Mouse (Mus musculus) MEL (cell line): ENCODE measurements around the gene Abca14. TPM values are rescaled to one million over a fixed set of nuclear protein-coding genes. Genes with fewer than 3 reads are reported as not detected.

ENCODE experiments used
- DNase-seq: peaks from one replicate; pipeline ENCODE4 v3.0.0; 2011; ENCODE audit warnings: low read depth, low spot score
- H3K27ac ChIP-seq: 2 replicates; pipeline ENCODE4 v1.5.1; 2012; ENCODE audit warnings: low read depth, mild to moderate bottlenecking, control low read depth, low read length, moderate library complexity; ENCODE audit not compliant: control insufficient read depth
- H3K27me3 ChIP-seq, 2 experiments: fragments of 150-350 bp in 1 of 2; sonication (generic) in 1 of 2; 2 replicates each; pipeline ENCODE4 v1.6.1; 2012; ENCODE audit warnings: low read length in 2 of 2, mild to moderate bottlenecking in 2 of 2, improper control_type of control experiment in 1 of 2, moderate library complexity in 1 of 2; ENCODE audit not compliant: insufficient read depth in 2 of 2, control insufficient read depth in 1 of 2
- H3K36me3 ChIP-seq, 2 experiments: 2 replicates each; pipeline ENCODE4 v1.6.1; 2012 to 2014; ENCODE audit warnings: low read length in 2 of 2, improper control_type of control experiment in 1 of 2, inconsistent platforms in 1 of 2, mild to moderate bottlenecking in 1 of 2; ENCODE audit not compliant: insufficient read depth in 2 of 2, control insufficient read depth in 1 of 2
- H3K4me1 ChIP-seq, 2 experiments: fragments of 150-350 bp in 1 of 2; sonication (generic) in 1 of 2; 2 replicates each; pipeline ENCODE4 v1.6.1; 2012; ENCODE audit warnings: low read length in 2 of 2, improper control_type of control experiment in 1 of 2, mild to moderate bottlenecking in 1 of 2; ENCODE audit not compliant: insufficient read depth in 2 of 2, control insufficient read depth in 1 of 2
- H3K4me3 ChIP-seq, 2 experiments: fragments of 150-350 bp in 1 of 2; sonication (generic) in 1 of 2; 2 replicates each; pipeline ENCODE4 v1.5.1; 2012; ENCODE audit warnings: low read depth in 2 of 2, low read length in 2 of 2, mild to moderate bottlenecking in 2 of 2, moderate library complexity in 2 of 2, control low read depth in 1 of 2, improper control_type of control experiment in 1 of 2; ENCODE audit not compliant: control insufficient read depth in 1 of 2, insufficient read depth in 1 of 2
- H3K79me2 ChIP-seq: 2 replicates; pipeline ENCODE4 v1.6.1; 2012; ENCODE audit warnings: mild to moderate bottlenecking, low read length, moderate library complexity; ENCODE audit not compliant: control insufficient read depth, poor library complexity, insufficient read depth
- H3K9ac ChIP-seq: 2 replicates; pipeline ENCODE4 v1.6.1; 2012; ENCODE audit warnings: low read depth, mild to moderate bottlenecking, control low read depth, low read length, moderate library complexity; ENCODE audit not compliant: control insufficient read depth, poor library complexity, severe bottlenecking
- H3K9me3 ChIP-seq: fragments of 150-350 bp; sonication (generic); replicated peaks from 2 replicates; pipeline ENCODE4 v1.6.1; 2012; ENCODE audit warnings: mild to moderate bottlenecking, low read length, improper control_type of control experiment, moderate library complexity; ENCODE audit not compliant: insufficient read depth
- BHLHE40 ChIP-seq: IDR thresholded peaks from 2 replicates; pipeline ENCODE4 v1.6.1; 2012; ENCODE audit warnings: low read depth, mild to moderate bottlenecking, inconsistent platforms, low read length, improper control_type of control experiment, borderline replicate concordance
- CHD1 ChIP-seq: IDR thresholded peaks from 2 replicates; pipeline ENCODE4 v1.6.1; 2012; ENCODE audit warnings: low read depth, mild to moderate bottlenecking, inconsistent platforms, low read length, improper control_type of control experiment
- CHD2 ChIP-seq: IDR thresholded peaks from 2 replicates; pipeline ENCODE4 v1.6.1; 2011; ENCODE audit warnings: low read length, improper control_type of control experiment
- CTCF ChIP-seq, 3 experiments: IDR thresholded peaks in 2 of 3; conservative IDR thresholded peaks in 1 of 3; 2 replicates each; pipeline ENCODE4 v1.5.1; 2011 to 2012; ENCODE audit warnings: low read length in 3 of 3, low read depth in 2 of 3, mild to moderate bottlenecking in 2 of 3, improper control_type of control experiment in 1 of 3, inconsistent platforms in 1 of 3, mixed read lengths in 1 of 3, moderate library complexity in 1 of 3; ENCODE audit not compliant: control insufficient read depth in 1 of 3, insufficient read depth in 1 of 3, poor library complexity in 1 of 3, severe bottlenecking in 1 of 3
- E2F4 ChIP-seq: IDR thresholded peaks from 2 replicates; pipeline ENCODE4 v1.6.1; 2011; ENCODE audit warnings: low read depth, low read length, improper control_type of control experiment, borderline replicate concordance
- ELF1 ChIP-seq: IDR thresholded peaks from 2 replicates; pipeline ENCODE4 v1.6.1; 2014; ENCODE audit warnings: low read depth, mild to moderate bottlenecking, inconsistent platforms, low read length, improper control_type of control experiment, moderate library complexity
- ETS1 ChIP-seq: IDR thresholded peaks from 2 replicates; pipeline ENCODE4 v1.6.1; 2012; ENCODE audit warnings: low read depth, mild to moderate bottlenecking, inconsistent platforms, low read length, improper control_type of control experiment, moderate library complexity
- KAT2A ChIP-seq: conservative IDR thresholded peaks from 2 replicates; pipeline ENCODE4 v1.6.1; 2012; ENCODE audit warnings: low read depth, low read length, improper control_type of control experiment, inconsistent platforms
- MAFK ChIP-seq: IDR thresholded peaks from 2 replicates; pipeline ENCODE4 v1.6.1; 2011; ENCODE audit warnings: low read depth, mild to moderate bottlenecking, low read length, improper control_type of control experiment, borderline replicate concordance
- MAZ ChIP-seq: IDR thresholded peaks from 2 replicates; pipeline ENCODE4 v1.6.1; 2012; ENCODE audit warnings: low read depth, mild to moderate bottlenecking, inconsistent platforms, low read length, improper control_type of control experiment
- MXI1 ChIP-seq: IDR thresholded peaks from 2 replicates; pipeline ENCODE4 v1.6.1; 2011; ENCODE audit warnings: mild to moderate bottlenecking, low read depth, low read length, improper control_type of control experiment
- NELFE ChIP-seq: IDR thresholded peaks from 2 replicates; pipeline ENCODE4 v1.6.1; 2011; ENCODE audit warnings: low read depth, low read length, improper control_type of control experiment
- NRF1 ChIP-seq: IDR thresholded peaks from 2 replicates; pipeline ENCODE4 v1.6.1; 2014; ENCODE audit warnings: low read depth, mild to moderate bottlenecking, inconsistent platforms, low read length, improper control_type of control experiment, moderate library complexity; ENCODE audit not compliant: poor library complexity, insufficient read depth, severe bottlenecking
- POLR2A ChIP-seq, 2 experiments: IDR thresholded peaks; 2 replicates each; pipeline ENCODE4 v1.6.1; 2011 to 2012; ENCODE audit warnings: low read length in 2 of 2, mild to moderate bottlenecking in 2 of 2, control low read depth in 1 of 2, improper control_type of control experiment in 1 of 2, low read depth in 1 of 2, moderate library complexity in 1 of 2; ENCODE audit not compliant: control insufficient read depth in 1 of 2, insufficient read depth in 1 of 2, poor library complexity in 1 of 2
- POLR2AphosphoS5 ChIP-seq: IDR thresholded peaks from 2 replicates; pipeline ENCODE4 v1.6.1; 2012; ENCODE audit warnings: low read depth, borderline replicate concordance, mild to moderate bottlenecking, inconsistent platforms, low read length, moderate library complexity, mixed read lengths
- SIN3A ChIP-seq: IDR thresholded peaks from 2 replicates; pipeline ENCODE4 v1.6.1; 2012; ENCODE audit warnings: low read length, improper control_type of control experiment, inconsistent platforms
- ZC3H11A ChIP-seq: IDR thresholded peaks from 2 replicates; pipeline ENCODE4 v1.6.1; 2012; ENCODE audit warnings: low read depth, mild to moderate bottlenecking, inconsistent platforms, low read length, improper control_type of control experiment
- ZKSCAN1 ChIP-seq: IDR thresholded peaks from 2 replicates; pipeline ENCODE4 v1.6.1; 2012; ENCODE audit warnings: low read depth, mild to moderate bottlenecking, inconsistent platforms, low read length, improper control_type of control experiment, moderate library complexity
- ZNF384 ChIP-seq: IDR thresholded peaks from 2 replicates; pipeline ENCODE4 v1.6.1; 2012; ENCODE audit warnings: low read depth, mild to moderate bottlenecking, inconsistent platforms, low read length, improper control_type of control experiment
- polyA plus RNA-seq, 2 experiments: library from polyadenylated mRNA; stranded (reverse) in 1 of 2; unstranded in 1 of 2; fragments of >175 nt in 1 of 2; fragments of >200 nt in 1 of 2; gene quantifications; 2 replicates each; pipeline versions ENCODE4 v1.2.1 to v1.2.4; 2012; ENCODE audit warnings: low replicate concordance in 2 of 2, low read depth in 1 of 2; ENCODE audit not compliant: insufficient read length in 2 of 2, insufficient read depth in 1 of 2, missing spikeins in 1 of 2
- total RNA-seq: library from RNA; depleted of rRNA; stranded (reverse); fragments of 300-350 nt; gene quantifications from 2 replicates; pipeline ENCODE4 v1.2.3, GENCODE M21; 2012

Abca14 gene
- total and polyA plus RNA-seq, 3 experiments, result not detected

- Histone ChIP-seq H3K79me2 (no peaks in the 10 kb centered on the region), H3K27ac (no peak overlapping the region), H3K9ac (no peak overlapping the region), H3K4me3 (no peak overlapping the region), H3K9me3 (no peaks in the 10 kb centered on the region), H3K27me3 (no peaks in the 10 kb centered on the region), H3K36me3 (no peaks in the 10 kb centered on the region), H3K4me1 (no peaks in the 10 kb centered on the region)
- DNase-seq, result no peak
- TF ChIP-seq ZKSCAN1, result no peak
- no peak for TF ChIP-seq CHD1
- no peak for TF ChIP-seq ETS1
- no peak for TF ChIP-seq BHLHE40
- TF ChIP-seq MAFK, result no peak
- no peak for TF ChIP-seq ZC3H11A
- no peak for TF ChIP-seq CHD2
- TF ChIP-seq SIN3A, result no peak
- TF ChIP-seq POLR2A (IDR thresholded peaks at IDR 0.05; ENCODE audit: control insufficient read depth in 1 of 2, insufficient read depth in 1 of 2, low read depth in 1 of 2, low read length in 2 of 2, poor library complexity in 1 of 2), result no peak
- no peak for TF ChIP-seq CTCF (IDR thresholded peaks at IDR 0.05 in 2 of 3, conservative IDR thresholded peaks at IDR 0.05 in 1 of 3; ENCODE audit: control insufficient read depth in 1 of 3, insufficient read depth in 1 of 3, low read depth in 2 of 3, low read length in 3 of 3, poor library complexity in 1 of 3, severe bottlenecking in 1 of 3)
- TF ChIP-seq ELF1, result no peak
These were observed 2.2 kb downstream of the Abca14 start for GRCm38 (mm10) chr7:120205989-120206388.

- no peak for DNase-seq
- TF ChIP-seq ETS1, result no peak
- TF ChIP-seq POLR2AphosphoS5, result no peak
- TF ChIP-seq NRF1, result no peak
- no peak for TF ChIP-seq CHD2
- TF ChIP-seq NELFE, result no peak
- no peak for TF ChIP-seq ZNF384
- TF ChIP-seq BHLHE40, result no peak
- no peak for TF ChIP-seq KAT2A
- TF ChIP-seq E2F4, result no peak
- no peak for TF ChIP-seq MAZ
- no peak for TF ChIP-seq CTCF (IDR thresholded peaks at IDR 0.05 in 2 of 3, conservative IDR thresholded peaks at IDR 0.05 in 1 of 3; ENCODE audit: control insufficient read depth in 1 of 3, insufficient read depth in 1 of 3, low read depth in 2 of 3, low read length in 3 of 3, poor library complexity in 1 of 3, severe bottlenecking in 1 of 3)
- no peak for TF ChIP-seq SIN3A
- TF ChIP-seq MXI1, result no peak
- Histone ChIP-seq H3K27ac (no peak overlapping the region), H3K4me3 (no peak overlapping the region), H3K4me1 (no peaks in the 10 kb centered on the region), H3K36me3 (no peaks in the 10 kb centered on the region), H3K79me2 (no peaks in the 10 kb centered on the region), H3K9me3 (no peaks in the 10 kb centered on the region), H3K9ac (no peak overlapping the region), H3K27me3 (no peaks in the 10 kb centered on the region)
These were observed 24.8 kb downstream of the Abca14 start for GRCm38 (mm10) chr7:120228541-120228940.
